Mouse (Mus musculus) MEL (cell line): ENCODE measurements around the gene Slc30a10.

Experiments used
- CTCF ChIP-seq, 3 experiments: IDR thresholded peaks in 2 of 3; conservative IDR thresholded peaks in 1 of 3; 2 replicates each; pipeline ENCODE4 v1.5.1; 2011 to 2012; ENCODE audit warnings: low read length in 3 of 3, low read depth in 2 of 3, mild to moderate bottlenecking in 2 of 3, improper control_type of control experiment in 1 of 3, inconsistent platforms in 1 of 3, mixed read lengths in 1 of 3, moderate library complexity in 1 of 3; ENCODE audit not compliant: control insufficient read depth in 1 of 3, insufficient read depth in 1 of 3, poor library complexity in 1 of 3, severe bottlenecking in 1 of 3
- EP300 ChIP-seq, 2 experiments: IDR thresholded peaks; 2 replicates each; pipeline ENCODE4 v1.6.1; 2011; ENCODE audit warnings: improper control_type of control experiment in 2 of 2, low read length in 2 of 2, low read depth in 1 of 2, mild to moderate bottlenecking in 1 of 2
- GATA1 ChIP-seq: IDR thresholded peaks from 2 replicates; pipeline ENCODE4 v1.6.1; 2011; ENCODE audit warnings: low read depth, low read length, improper control_type of control experiment
- JUND ChIP-seq: IDR thresholded peaks from 2 replicates; pipeline ENCODE4 v1.6.1; 2011; ENCODE audit warnings: low read depth, mild to moderate bottlenecking, improper control_type of control experiment, low read length
- MAFK ChIP-seq: IDR thresholded peaks from 2 replicates; pipeline ENCODE4 v1.6.1; 2011; ENCODE audit warnings: low read depth, mild to moderate bottlenecking, low read length, improper control_type of control experiment, borderline replicate concordance
- MAX ChIP-seq: IDR thresholded peaks from 2 replicates; pipeline ENCODE4 v1.6.1; 2011; ENCODE audit warnings: low read length, improper control_type of control experiment
- POLR2A ChIP-seq, 2 experiments: IDR thresholded peaks; 2 replicates each; pipeline ENCODE4 v1.6.1; 2011 to 2012; ENCODE audit warnings: low read length in 2 of 2, mild to moderate bottlenecking in 2 of 2, control low read depth in 1 of 2, improper control_type of control experiment in 1 of 2, low read depth in 1 of 2, moderate library complexity in 1 of 2; ENCODE audit not compliant: control insufficient read depth in 1 of 2, insufficient read depth in 1 of 2, poor library complexity in 1 of 2
- RCOR1 ChIP-seq: IDR thresholded peaks from 2 replicates; pipeline ENCODE4 v1.6.1; 2012; ENCODE audit warnings: low read depth, mild to moderate bottlenecking, inconsistent platforms, low read length, improper control_type of control experiment
- SIN3A ChIP-seq: IDR thresholded peaks from 2 replicates; pipeline ENCODE4 v1.6.1; 2012; ENCODE audit warnings: low read length, improper control_type of control experiment, inconsistent platforms
- USF2 ChIP-seq, 2 experiments: IDR thresholded peaks; 2 replicates each; pipeline ENCODE4 v1.6.1; 2011 to 2012; ENCODE audit warnings: improper control_type of control experiment in 2 of 2, low read length in 2 of 2, borderline replicate concordance in 1 of 2, inconsistent platforms in 1 of 2, low read depth in 1 of 2, mild to moderate bottlenecking in 1 of 2; ENCODE audit not compliant: insufficient read depth in 1 of 2
- ZNF384 ChIP-seq: IDR thresholded peaks from 2 replicates; pipeline ENCODE4 v1.6.1; 2012; ENCODE audit warnings: low read depth, mild to moderate bottlenecking, inconsistent platforms, low read length, improper control_type of control experiment

- no peak for TF ChIP-seq GATA1
- TF ChIP-seq EP300 (IDR thresholded peaks at IDR 0.05; ENCODE audit: low read depth in 1 of 2, low read length in 2 of 2): no peak
- no peak for TF ChIP-seq CTCF (IDR thresholded peaks at IDR 0.05 in 2 of 3, conservative IDR thresholded peaks at IDR 0.05 in 1 of 3; ENCODE audit: control insufficient read depth in 1 of 3, insufficient read depth in 1 of 3, low read depth in 2 of 3, low read length in 3 of 3, poor library complexity in 1 of 3, severe bottlenecking in 1 of 3)
- TF ChIP-seq POLR2A (IDR thresholded peaks at IDR 0.05; ENCODE audit: control insufficient read depth in 1 of 2, insufficient read depth in 1 of 2, low read depth in 1 of 2, low read length in 2 of 2, poor library complexity in 1 of 2): no peak
- TF ChIP-seq MAX: no peak
- TF ChIP-seq MAFK: no peak
- no peak for TF ChIP-seq SIN3A
- TF ChIP-seq USF2 (IDR thresholded peaks at IDR 0.05; ENCODE audit: borderline replicate concordance in 1 of 2, insufficient read depth in 1 of 2, low read depth in 1 of 2, low read length in 2 of 2): no peak
- no peak for TF ChIP-seq ZNF384
- no peak for TF ChIP-seq JUND
- TF ChIP-seq RCOR1: no peak
These were observed 28.1 kb upstream of the Slc30a10 start for GRCm38 (mm10) chr1:185426583-185426982.
